ENCODE assay signal across 13 mouse cellular contexts in the genomic region with DNA sequence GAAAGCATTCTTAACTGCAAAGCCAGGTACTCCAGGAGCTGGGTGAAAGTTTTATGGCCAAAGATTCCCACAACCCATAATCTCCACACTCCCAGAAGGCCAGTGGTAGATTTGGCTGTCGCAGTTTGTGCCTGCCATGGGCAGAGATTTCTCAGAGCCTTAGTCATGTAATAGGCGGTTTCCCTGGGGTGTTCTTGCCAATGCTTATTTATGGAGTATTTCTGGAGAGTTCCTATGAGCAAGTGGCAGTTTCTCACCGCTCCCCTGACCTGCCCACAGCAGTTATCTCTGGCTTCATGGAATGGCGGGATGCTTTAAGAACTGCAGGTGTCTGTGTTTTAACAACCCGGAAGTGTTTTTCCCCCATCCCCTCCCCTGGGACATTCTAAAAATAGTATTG.
"Had no signal": no experiment of that assay in that cellular context is flagged by ENCODE, and none has a peak within 500 bp of the region (broad histone marks: within the 10 kb centered on the region; RNA-seq: fewer than 3 reads in every experiment).

No protein-coding gene starts in this region.

- H3K4me3 ChIP-seq: layer of hippocampus, adult 2 months; limb, embryonic 13.5 days; midbrain, embryonic 12.5 days; neural tube, embryonic 15.5 days had no signal

- H3K27ac ChIP-seq: layer of hippocampus, adult 2 months; limb, embryonic 13.5 days; liver, embryonic 14.5 days; midbrain, embryonic 12.5 days; neural tube, embryonic 15.5 days had no signal

- DNase-seq: kidney, adult 8-10 months; kidney, postnatal 36 days; left cerebral cortex, postnatal 4 days; lung, adult 18-20 months; retina, postnatal 1 day; right cerebral cortex, postnatal 25 days; thymus, adult 2 months; thymus, postnatal 25 days had no signal

- H3K36me3 ChIP-seq: limb, embryonic 13.5 days; midbrain, embryonic 12.5 days; neural tube, embryonic 15.5 days had no signal

- H3K4me1 ChIP-seq: midbrain, embryonic 12.5 days; neural tube, embryonic 15.5 days had no signal

- H3K27me3 ChIP-seq: limb, embryonic 13.5 days; midbrain, embryonic 12.5 days; neural tube, embryonic 15.5 days had no signal

- H3K9me3 ChIP-seq: limb, embryonic 13.5 days; midbrain, embryonic 12.5 days; neural tube, embryonic 15.5 days had no signal

- H3K4me2 ChIP-seq: limb, embryonic 13.5 days; midbrain, embryonic 12.5 days; neural tube, embryonic 15.5 days had no signal

- H3K9ac ChIP-seq: limb, embryonic 13.5 days; liver, embryonic 14.5 days; midbrain, embryonic 12.5 days; neural tube, embryonic 15.5 days had no signal
